Mouse (Mus musculus) kidney, adult 9 months (tissue): ENCODE results near the gene Smdt1.
"Not testable (repeated sequence)": the region's sequence is repeated elsewhere in the genome, so short reads cannot be mapped to it uniquely, and the experiment has no call there.

ENCODE experiments used
- DNase-seq: peaks from one replicate; pipeline ENCODE4 v3.0.0; 2022

Smdt1 gene

GRCm38 (mm10) chr15:82343368-82344287 lies 4.9 kb downstream of the Smdt1 start:
- DNase-seq, result peak; percentile 85

- peak; percentile 15 for DNase-seq
Observed at GRCm38 (mm10) chr15:82344971-82345370, 6.2 kb downstream of the Smdt1 start.

GRCm38 (mm10) chr15:82345820-82346470 lies 7.2 kb downstream of the Smdt1 start:
- peak; percentile 99 for DNase-seq

GRCm38 (mm10) chr15:82346580-82347302 lies 8.0 kb downstream of the Smdt1 start:
- no peak for DNase-seq

GRCm38 (mm10) chr15:82347303-82347676 lies 8.5 kb downstream of the Smdt1 start:
- no peak for DNase-seq

GRCm38 (mm10) chr15:82347852-82348251 lies 9.1 kb downstream of the Smdt1 start:
- no peak for DNase-seq

GRCm38 (mm10) chr15:82348258-82348998 lies 9.7 kb downstream of the Smdt1 start:
- no peak for DNase-seq

- peak; percentile 55 for DNase-seq
Observed at GRCm38 (mm10) chr15:82348999-82349341, 10.2 kb downstream of the Smdt1 start.

- no peak for DNase-seq
Observed at GRCm38 (mm10) chr15:82350349-82350748, 11.6 kb downstream of the Smdt1 start.

GRCm38 (mm10) chr15:82351480-82351879 lies 12.7 kb downstream of the Smdt1 start:
- DNase-seq, result no peak

GRCm38 (mm10) chr15:82353078-82353744 lies 14.5 kb downstream of the Smdt1 start:
- no peak for DNase-seq

- DNase-seq, result no peak
Observed at GRCm38 (mm10) chr15:82353745-82354113, 15.0 kb downstream of the Smdt1 start.

GRCm38 (mm10) chr15:82354126-82354945 lies 15.6 kb downstream of the Smdt1 start, which contains the start of gene Ndufa6:
Gene Ndufa6, minus strand, starts transcription at chr15:82354322.
- peak; percentile 98 for DNase-seq

- peak; percentile 77 for DNase-seq
Observed at GRCm38 (mm10) chr15:82358431-82359260, 19.9 kb downstream of the Smdt1 start.

GRCm38 (mm10) chr15:82361459-82362018 lies 22.8 kb downstream of the Smdt1 start:
- DNase-seq, result peak; percentile 70

GRCm38 (mm10) chr15:82362234-82362633 lies 23.5 kb downstream of the Smdt1 start:
- DNase-seq, result no peak

- not testable (repeated sequence) for DNase-seq
Observed at GRCm38 (mm10) chr15:82363801-82364200, 25.0 kb downstream of the Smdt1 start.

GRCm38 (mm10) chr15:82364561-82364960 lies 25.8 kb downstream of the Smdt1 start:
- DNase-seq, result not testable (repeated sequence)

GRCm38 (mm10) chr15:82368146-82368545 lies 29.4 kb downstream of the Smdt1 start:
- no peak for DNase-seq

GRCm38 (mm10) chr15:82368851-82369250 lies 30.1 kb downstream of the Smdt1 start:
- no peak for DNase-seq
